Mouse (Mus musculus) layer of hippocampus, adult 11-12 months (tissue): ENCODE measurements around the gene Ppm1a.
"Not testable (repeated sequence)": the region's sequence is repeated elsewhere in the genome, so short reads cannot be mapped to it uniquely, and the experiment has no call there.

Experiments used
- DNase-seq: peaks from one replicate; pipeline ENCODE4 v3.0.0; 2022; ENCODE audit warnings: low spot score

Ppm1a gene

DNA sequence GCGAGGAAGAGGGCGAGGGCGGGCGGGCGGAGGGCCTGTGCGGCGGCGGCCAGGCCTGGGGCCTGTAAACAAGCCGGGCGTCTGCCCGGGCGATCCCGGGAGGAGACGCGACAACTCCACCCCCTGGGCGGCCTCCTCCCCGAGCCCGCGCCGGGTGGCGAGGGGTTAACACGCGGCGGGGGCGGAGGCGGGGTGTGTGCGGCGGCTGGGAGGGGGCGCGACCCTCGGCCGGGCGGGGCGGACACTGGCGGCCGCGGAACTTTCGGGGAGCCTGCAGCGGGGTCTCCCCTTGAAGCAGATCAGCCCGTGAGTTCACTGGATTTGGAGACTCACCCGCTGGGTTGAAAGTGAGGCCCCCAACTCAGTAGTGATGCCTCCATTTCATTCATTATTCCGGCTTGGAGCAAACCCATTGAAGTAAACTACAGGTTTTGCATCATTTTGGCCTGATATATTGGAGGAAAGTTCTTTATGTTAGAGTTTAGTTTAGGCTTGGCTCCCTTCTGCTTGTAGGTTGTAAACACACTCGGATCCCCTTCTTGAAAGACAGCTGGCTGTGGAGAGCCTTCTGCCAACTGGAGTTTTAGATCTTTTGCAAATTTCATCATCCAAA lies 4.5 kb downstream of the Ppm1a start:
- DNase-seq, result peak; percentile 49

GRCm38 (mm10) chr12:72762502-72762901 lies 5.2 kb downstream of the Ppm1a start:
- no peak for DNase-seq

DNA sequence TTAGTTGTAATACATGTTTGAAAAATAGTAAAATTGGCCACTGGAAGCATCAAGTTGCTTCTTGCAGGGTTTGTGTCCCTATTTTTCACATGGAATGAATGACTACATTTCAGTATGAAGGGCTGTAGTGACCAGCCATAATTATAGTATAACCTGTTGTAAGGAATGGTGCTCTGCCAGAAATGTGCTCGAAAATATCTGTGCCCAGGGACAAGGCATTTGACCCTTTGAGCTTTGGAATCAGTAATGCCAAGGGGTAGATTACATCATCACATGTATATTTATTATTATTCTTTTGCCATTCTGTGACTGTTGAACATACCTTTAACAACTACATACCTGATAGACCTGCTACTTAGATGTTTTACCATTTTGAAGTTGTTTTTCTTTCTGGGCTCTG lies 5.9 kb downstream of the Ppm1a start:
- no peak for DNase-seq

DNA sequence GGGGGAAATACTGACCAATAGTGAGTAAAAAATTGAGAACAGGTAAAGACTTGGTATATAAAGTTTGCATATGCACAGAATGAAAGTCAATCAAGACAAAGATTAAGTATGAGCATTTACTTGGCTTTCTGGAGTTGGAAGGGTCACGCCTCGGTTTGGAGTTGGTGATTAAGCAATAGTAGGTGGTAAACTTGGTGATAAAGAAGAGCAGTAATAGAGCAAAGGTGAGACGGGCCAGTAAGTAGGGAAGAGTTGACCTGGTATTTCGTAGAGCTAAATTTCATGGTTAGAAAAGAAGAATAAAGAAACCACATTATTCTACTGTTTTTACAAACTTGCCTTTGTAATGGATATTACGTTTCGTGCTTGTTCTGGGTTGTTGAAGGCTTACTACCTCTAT lies 10.6 kb downstream of the Ppm1a start:
- no peak for DNase-seq

DNA sequence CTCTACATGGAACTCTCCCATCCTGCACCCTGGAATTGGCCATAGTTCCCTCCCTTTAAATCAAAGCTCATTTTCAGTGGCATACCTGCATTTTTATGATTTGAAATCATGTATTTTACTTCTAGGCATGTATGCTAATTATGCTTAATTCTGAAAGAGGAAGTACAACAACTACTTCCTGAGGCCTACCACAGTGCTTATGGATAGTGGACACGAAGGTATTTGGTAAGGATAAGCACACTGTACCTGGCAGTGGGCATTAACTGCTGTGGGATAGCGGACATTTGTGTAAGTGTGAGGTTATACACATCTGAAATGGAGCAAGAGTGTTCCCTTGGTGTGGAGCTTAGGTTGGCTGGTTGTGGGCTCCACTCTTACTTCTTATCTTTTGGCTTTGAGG lies 11.0 kb downstream of the Ppm1a start:
- DNase-seq, result no peak

GRCm38 (mm10) chr12:72769546-72770230 lies 12.4 kb downstream of the Ppm1a start:
- DNase-seq, result no peak

DNA sequence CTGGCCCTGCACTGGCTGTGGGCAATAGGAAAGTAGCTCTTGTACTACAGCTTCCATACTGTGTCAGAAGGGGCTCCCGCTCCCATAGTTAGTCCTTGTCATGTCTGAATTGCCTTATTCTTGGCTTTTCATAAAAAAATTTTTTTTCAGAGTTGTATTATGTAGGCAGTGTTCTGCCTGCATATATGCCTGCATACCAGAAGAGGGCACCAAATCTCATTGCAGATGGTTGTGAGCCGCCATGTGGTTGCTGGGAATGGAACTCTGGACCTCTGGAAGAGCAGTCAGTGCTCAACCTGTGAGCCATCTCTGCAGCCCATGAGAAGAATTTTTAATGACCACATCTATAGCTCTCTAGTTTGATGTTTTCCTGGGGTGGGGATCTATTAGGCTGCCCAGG lies 13.9 kb downstream of the Ppm1a start:
- no peak for DNase-seq

- no peak for DNase-seq
Measured at GRCm38 (mm10) chr12:72771711-72772110, 14.5 kb downstream of the Ppm1a start.

DNA sequence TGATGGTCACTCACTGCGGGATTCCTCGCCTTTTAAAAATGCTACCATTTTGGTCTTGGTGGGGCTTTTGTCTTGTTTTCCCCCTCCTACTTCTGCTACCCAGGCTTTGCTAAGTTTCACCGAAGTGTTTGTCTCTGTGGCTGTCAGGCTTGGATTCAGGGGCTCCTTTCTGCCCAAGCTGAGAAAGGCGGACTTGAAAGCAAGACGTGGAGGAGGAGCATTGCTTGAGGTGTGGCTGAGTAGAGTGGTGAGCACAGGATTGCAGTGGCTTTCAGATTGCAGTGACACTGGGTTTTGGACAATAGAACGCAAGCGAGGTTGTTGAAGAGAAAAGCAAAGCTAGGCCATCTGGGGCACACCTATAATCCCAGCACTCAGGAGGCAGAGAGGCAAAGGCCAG lies 16.7 kb downstream of the Ppm1a start:
- DNase-seq, result no peak

DNA sequence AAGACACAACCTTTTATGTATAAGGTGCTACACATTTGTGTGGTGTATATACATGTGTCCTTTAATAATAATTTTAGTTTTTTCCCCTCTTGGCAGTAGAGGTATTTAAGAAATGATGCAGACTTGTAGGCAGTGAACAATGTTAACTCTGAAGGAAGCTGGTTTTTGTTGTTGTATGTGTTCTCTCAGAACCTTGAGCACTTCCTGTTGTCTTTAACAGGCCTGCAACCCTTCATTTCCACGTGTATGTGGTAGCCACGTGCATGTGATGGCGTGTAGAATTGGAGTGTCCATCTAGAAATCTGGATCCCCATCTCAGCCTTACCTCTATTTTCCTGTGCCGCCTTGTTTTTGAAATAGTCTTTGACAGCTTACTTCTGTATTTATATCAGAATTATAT lies 20.0 kb downstream of the Ppm1a start:
- no peak for DNase-seq

DNA sequence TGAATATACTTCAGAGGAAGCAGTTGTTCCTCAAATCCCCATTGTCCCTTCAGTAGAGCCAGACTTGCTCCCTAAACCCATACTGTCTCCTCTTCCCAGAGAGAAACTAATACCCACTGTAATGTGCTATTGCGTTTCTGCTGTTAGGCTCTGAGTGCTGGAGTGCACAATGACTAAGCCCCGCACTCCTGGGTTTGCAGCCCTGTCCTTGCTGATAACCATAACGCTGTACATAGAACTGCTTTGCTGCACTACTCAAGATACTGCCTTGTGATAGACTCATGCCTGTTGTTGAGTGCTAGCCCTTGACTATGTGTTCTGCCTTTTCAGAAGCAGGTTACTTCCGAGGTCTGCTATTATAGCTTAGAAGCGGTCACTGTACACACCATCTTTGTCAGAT lies 22.9 kb downstream of the Ppm1a start:
- DNase-seq, result no peak

- not testable (repeated sequence) for DNase-seq
Measured at GRCm38 (mm10) chr12:72782786-72783185, 25.5 kb downstream of the Ppm1a start.

GRCm38 (mm10) chr12:72785183-72785930 lies 28.1 kb downstream of the Ppm1a start:
- DNase-seq, result no peak

DNA sequence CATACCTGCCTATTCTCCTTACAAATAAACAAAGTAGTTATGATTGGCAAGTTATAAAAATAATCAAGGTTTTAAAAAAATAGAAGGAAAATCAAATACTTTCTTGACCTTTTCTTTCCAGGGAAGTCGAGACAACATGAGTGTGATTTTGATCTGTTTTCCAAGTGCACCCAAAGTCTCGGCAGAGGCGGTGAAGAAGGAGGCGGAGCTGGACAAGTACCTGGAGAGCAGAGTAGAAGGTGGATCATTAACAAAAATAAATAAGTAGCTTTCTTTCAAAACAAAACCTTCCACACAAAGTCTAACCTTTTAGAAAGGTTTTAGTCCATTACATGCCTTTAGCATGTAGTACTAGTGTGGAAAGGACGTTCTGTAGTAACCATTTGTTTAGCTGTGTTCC lies 29.3 kb downstream of the Ppm1a start:
- no peak for DNase-seq

DNA sequence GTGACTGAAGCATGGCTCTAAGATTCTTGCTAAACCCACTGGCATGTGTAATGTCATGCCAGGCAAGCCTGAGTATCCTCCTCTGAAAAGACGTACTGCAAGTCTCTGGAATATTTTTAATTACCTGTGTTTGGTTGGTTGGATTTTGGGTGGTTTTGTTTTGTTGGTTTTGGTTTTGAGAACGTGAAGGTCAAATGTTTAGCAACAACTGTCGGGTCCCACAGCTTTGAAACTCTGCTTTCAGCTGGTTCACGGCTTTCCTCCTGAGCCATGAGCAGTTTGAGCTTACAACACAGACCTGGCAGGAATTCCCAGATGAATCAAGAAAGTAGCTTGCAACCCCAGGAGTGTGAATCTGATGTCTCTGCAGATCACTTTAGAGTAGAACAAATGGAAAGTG lies 29.7 kb downstream of the Ppm1a start:
- DNase-seq, result no peak

GRCm38 (mm10) chr12:72790538-72790937 lies 33.3 kb downstream of the Ppm1a start:
- DNase-seq, result peak; percentile 13

DNA sequence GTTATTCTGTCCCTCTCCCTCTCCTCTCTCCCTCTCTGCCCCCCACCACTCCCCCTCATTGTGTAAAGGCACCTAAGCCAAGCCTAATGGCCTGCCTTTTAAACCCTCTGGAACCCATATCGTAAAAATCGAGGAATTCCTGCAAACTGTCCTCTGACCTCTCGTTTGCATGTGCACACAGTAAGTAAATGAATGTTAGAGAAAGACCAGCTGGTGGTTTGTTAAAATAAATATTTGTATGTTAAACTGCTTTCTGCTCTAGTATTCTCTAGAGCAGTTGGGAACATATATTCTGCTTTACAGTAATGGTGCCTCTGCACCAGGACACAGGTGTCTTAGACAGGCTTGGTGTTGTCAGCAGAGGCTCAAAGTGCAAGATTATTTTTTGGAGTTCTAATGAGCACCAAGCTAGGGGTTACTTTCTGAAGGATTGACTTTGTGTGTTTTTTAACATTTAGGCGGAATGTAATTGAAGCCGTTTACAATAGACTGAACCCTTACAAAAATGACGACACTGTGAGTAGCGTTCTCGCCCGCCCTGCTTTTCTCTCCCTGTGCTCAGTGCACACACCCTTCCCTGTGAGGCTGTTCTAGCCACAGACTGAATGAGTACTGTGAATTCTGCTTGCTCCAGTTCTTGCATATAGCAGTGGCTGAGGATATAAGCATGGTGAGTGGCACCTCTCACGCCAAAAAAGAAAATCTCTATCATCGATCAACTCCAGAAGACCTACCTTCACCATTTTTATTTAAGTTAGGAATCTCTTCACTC lies 35.3 kb downstream of the Ppm1a start:
- no peak for DNase-seq

GRCm38 (mm10) chr12:72793983-72794382 lies 36.7 kb downstream of the Ppm1a start:
- DNase-seq, result no peak

GRCm38 (mm10) chr12:72809798-72810197 lies 52.5 kb downstream of the Ppm1a start:
- DNase-seq, result no peak

- DNase-seq, result no peak
Measured at GRCm38 (mm10) chr12:72811588-72811987, 54.3 kb downstream of the Ppm1a start.

GRCm38 (mm10) chr12:72820940-72821431 lies 63.7 kb downstream of the Ppm1a start:
- DNase-seq, result no peak

DNA sequence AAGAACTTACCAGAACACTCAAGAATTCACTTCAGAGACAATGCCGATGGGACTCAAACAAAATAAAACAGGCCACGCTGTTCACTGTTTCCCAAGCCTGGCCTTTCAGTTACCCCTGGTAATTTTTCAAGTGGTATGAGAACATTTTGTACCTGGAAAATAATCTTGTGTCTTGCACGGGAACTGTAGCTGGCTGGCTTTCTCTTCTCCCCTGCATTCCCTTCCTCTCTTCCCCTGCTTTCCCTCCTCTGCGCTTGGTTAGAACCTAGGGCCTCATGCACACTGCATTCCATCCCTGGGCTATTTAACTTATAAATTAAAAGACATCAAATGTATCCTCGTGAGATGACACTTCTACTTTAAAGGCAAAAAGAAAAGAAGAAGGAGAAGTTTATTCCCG lies 64.3 kb downstream of the Ppm1a start:
- no peak for DNase-seq
